Comparison of ENCODE assay signal across 8 mouse cellular contexts in genomic region chr12:117728178-117728611, GRCm38 (mm10).
A peak's percentile ranks its signal among the peaks of the same experiment; 100 is the strongest.
DNase-seq lines count a peak whose midpoint lies in the region; ATAC-seq lines count a peak whose summit lies in the region.

No protein-coding gene starts in this region.

- H3K9ac ChIP-seq in liver, embryonic 11.5 days (ENCODE audit: low read depth, low read length): no peak overlapping the region
- H3K9ac ChIP-seq in hindbrain, embryonic 11.5 days (ENCODE audit: low read depth, low read length): no peak overlapping the region
- no peak overlapping the region for H3K9ac ChIP-seq in neural tube, embryonic 12.5 days

- 33% methylated on average over 3 of the region's 3 CpGs for WGBS in liver, embryonic 11.5 days
- 44% methylated on average over 3 of the region's 3 CpGs for WGBS in hindbrain, embryonic 11.5 days
- WGBS in neural tube, embryonic 12.5 days: 19% methylated on average over 3 of the region's 3 CpGs

- H3K27me3 ChIP-seq in liver, embryonic 11.5 days (replicated peaks; ENCODE audit: control insufficient read depth, insufficient read depth, low read length): no peaks in the 10 kb centered on the region
- no peaks in the 10 kb centered on the region for H3K27me3 ChIP-seq in hindbrain, embryonic 11.5 days (ENCODE audit: control insufficient read depth, insufficient read depth, low read length)
- no peaks in the 10 kb centered on the region for H3K27me3 ChIP-seq in neural tube, embryonic 12.5 days (replicated peaks)

- H3K4me3 ChIP-seq in liver, embryonic 11.5 days (ENCODE audit: low read depth, low read length): no peak overlapping the region
- peak overlapping the region; percentile 26 for H3K4me3 ChIP-seq in brown adipose tissue, adult 24 weeks (ENCODE audit: insufficient read depth, low read depth, low read length)
- no peak overlapping the region for H3K4me3 ChIP-seq in hindbrain, embryonic 11.5 days (ENCODE audit: low read depth, low read length)
- no peak overlapping the region for H3K4me3 ChIP-seq in neural tube, embryonic 12.5 days

- H3K36me3 ChIP-seq in liver, embryonic 11.5 days (ENCODE audit: control insufficient read depth, insufficient read depth, low read length): 0 out of 2 replicates have a peak, but pooled peaks cover 3% of the 10 kb centered on the region
- no peaks in the 10 kb centered on the region for H3K36me3 ChIP-seq in hindbrain, embryonic 11.5 days (ENCODE audit: control insufficient read depth, insufficient read depth, low read length)
- H3K36me3 ChIP-seq in neural tube, embryonic 12.5 days: peaks cover 6% of the 10 kb centered on the region; the same call in 1 of the 2 replicates

- H3K27ac ChIP-seq in liver, embryonic 11.5 days (ENCODE audit: low read depth, low read length): no peak overlapping the region
- H3K27ac ChIP-seq in brown adipose tissue, adult 24 weeks (replicated peaks; ENCODE audit: low read depth, low read length): peak overlapping the region; percentile 80
- H3K27ac ChIP-seq in hindbrain, embryonic 11.5 days (ENCODE audit: low read depth, low read length): peak overlapping the region; percentile 52; the same call in 1 of the 2 replicates
- H3K27ac ChIP-seq in neural tube, embryonic 12.5 days: no peak overlapping the region

- no peak for ATAC-seq in liver, embryonic 11.5 days (replicated peaks; ENCODE audit: low FRiP score)
- peak; percentile 71 for ATAC-seq in hindbrain, embryonic 11.5 days (ENCODE audit: low FRiP score)
- ATAC-seq in neural tube, embryonic 12.5 days (ENCODE audit: low FRiP score, low read depth): peak; percentile 74

- peak; percentile 17 for DNase-seq in liver
- DNase-seq in liver, embryonic 11.5 days (ENCODE audit: low spot score): no peak
- peak; percentile 69 for DNase-seq in hindbrain, embryonic 11.5 days (ENCODE audit: low spot score)
- no peak for DNase-seq in cerebellum, adult 9-11 months
- no peak for DNase-seq in right cerebral cortex, postnatal 4 days
- no peak for DNase-seq in B cell, adult 2 months

- H3K4me2 ChIP-seq in liver, embryonic 11.5 days: no peak overlapping the region
- no peak overlapping the region for H3K4me2 ChIP-seq in hindbrain, embryonic 11.5 days (replicated peaks; ENCODE audit: low read depth, low read length)
- H3K4me2 ChIP-seq in neural tube, embryonic 12.5 days (replicated peaks): peak overlapping the region; percentile 9; the same call in 1 of the 2 replicates

- no peaks in the 10 kb centered on the region for H3K4me1 ChIP-seq in liver, embryonic 11.5 days (replicated peaks; ENCODE audit: control insufficient read depth, insufficient read depth, low read length)
- peaks cover 8% of the 10 kb centered on the region; the same call in 1 of the 2 replicates for H3K4me1 ChIP-seq in brown adipose tissue, adult 24 weeks (ENCODE audit: control insufficient read depth, insufficient read depth, insufficient read length, low read length)
- no peaks in the 10 kb centered on the region for H3K4me1 ChIP-seq in hindbrain, embryonic 11.5 days (replicated peaks; ENCODE audit: control insufficient read depth, insufficient read depth, low read length)
- H3K4me1 ChIP-seq in neural tube, embryonic 12.5 days: peaks cover 5% of the 10 kb centered on the region

- H3K9me3 ChIP-seq in liver, embryonic 11.5 days (ENCODE audit: control insufficient read depth, low read length): no peaks in the 10 kb centered on the region
- no peaks in the 10 kb centered on the region for H3K9me3 ChIP-seq in hindbrain, embryonic 11.5 days (ENCODE audit: control insufficient read depth, low read length)
- H3K9me3 ChIP-seq in neural tube, embryonic 12.5 days: no peaks in the 10 kb centered on the region

Comparison
In these comparisons a context has a peak if more than half of its experiments do, and no peak if none do; other contexts are left out.
1. DNase-seq: peak in liver (single experiment) and hindbrain, embryonic 11.5 days (single experiment); none in liver, embryonic 11.5 days (single experiment), cerebellum, adult 9-11 months (single experiment), right cerebral cortex, postnatal 4 days (single experiment) and B cell, adult 2 months (0 of 2).
2. H3K27ac ChIP-seq: peak in brown adipose tissue, adult 24 weeks (single experiment) and hindbrain, embryonic 11.5 days (single experiment); none in liver, embryonic 11.5 days (single experiment) and neural tube, embryonic 12.5 days (single experiment).